Mouse (Mus musculus) megakaryocyte, embryonic 14.5 days (primary cell): ENCODE data around the gene Tnrc18.

Source experiments
- FLI1 ChIP-seq: IDR thresholded peaks from 2 replicates; pipeline ENCODE4 v1.6.1; 2012; ENCODE audit warnings: low read length, inconsistent platforms, mixed read lengths
- GATA1 ChIP-seq: IDR thresholded peaks from 3 replicates; pipeline ENCODE4 v1.6.1; 2012; ENCODE audit warnings: mixed read lengths, low read length, inconsistent platforms, borderline replicate concordance

GRCm38 (mm10) chr5:142851681-142852049 lies 34.2 kb upstream of the Tnrc18 start:
- TF ChIP-seq GATA1 (no peak), FLI1 (no peak)
